20 mouse cellular contexts compared by ENCODE assay signal in the genomic region with DNA sequence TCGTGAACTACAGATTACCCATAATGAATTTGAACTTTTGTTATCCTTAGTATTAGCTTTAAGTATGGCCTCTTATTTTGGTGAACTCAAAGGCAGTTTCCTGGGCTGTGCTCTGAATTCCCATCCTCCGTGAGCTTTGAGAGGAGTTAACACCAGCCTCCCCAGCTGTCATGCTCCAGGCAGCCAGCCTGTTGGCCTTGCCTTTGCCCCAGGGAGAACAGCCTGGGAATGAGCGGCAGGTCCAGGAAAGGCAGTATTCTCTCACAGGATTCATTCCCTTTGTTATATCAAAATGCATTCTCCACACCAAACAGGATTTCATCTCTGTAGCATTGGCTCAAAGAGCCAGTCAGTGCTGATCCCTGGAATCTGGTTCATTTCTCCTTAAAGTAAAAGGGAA. TPM values are rescaled to one million over a fixed set of nuclear protein-coding genes. Genes with fewer than 3 reads are reported as not detected.
DNase-seq lines count a peak whose midpoint lies in the region; ATAC-seq lines count a peak whose summit lies in the region.
"Had no signal": no experiment of that assay in that cellular context is flagged by ENCODE, and none has a peak within 500 bp of the region (broad histone marks: within the 10 kb centered on the region; RNA-seq: fewer than 3 reads in every experiment).

No protein-coding gene starts in this region.

- H3K36me3 ChIP-seq in hindbrain, embryonic 16.5 days (ENCODE audit: control insufficient read depth, insufficient read depth, low read length) = no peaks in the 10 kb centered on the region
- no peaks in the 10 kb centered on the region for H3K36me3 ChIP-seq in neural tube, embryonic 13.5 days
- no peaks in the 10 kb centered on the region for H3K36me3 ChIP-seq in limb, embryonic 10.5 days
- H3K36me3 ChIP-seq: embryonic facial prominence, embryonic 15.5 days; limb, embryonic 12.5 days had no signal

- no peak overlapping the region for H3K27ac ChIP-seq in hindbrain, embryonic 16.5 days (ENCODE audit: low read depth, low read length)
- no peak overlapping the region for H3K27ac ChIP-seq in neural tube, embryonic 13.5 days (replicated peaks)
- H3K27ac ChIP-seq in limb, embryonic 10.5 days = no peak overlapping the region
- H3K27ac ChIP-seq: embryonic facial prominence, embryonic 15.5 days; forebrain, embryonic 13.5 days; limb, embryonic 12.5 days had no signal

- peak overlapping the region; percentile 19 for H3K4me3 ChIP-seq in hindbrain, embryonic 16.5 days (ENCODE audit: low read length)
- H3K4me3 ChIP-seq in neural tube, embryonic 13.5 days = peak overlapping the region; percentile 23
- H3K4me3 ChIP-seq in limb, embryonic 10.5 days = no peak overlapping the region
- H3K4me3 ChIP-seq: embryonic facial prominence, embryonic 15.5 days; forebrain, embryonic 13.5 days; limb, embryonic 12.5 days had no signal

- H3K4me1 ChIP-seq in hindbrain, embryonic 16.5 days (ENCODE audit: control insufficient read depth, insufficient read depth, low read depth, low read length) = peaks cover 20% of the 10 kb centered on the region
- peaks cover 41% of the 10 kb centered on the region for H3K4me1 ChIP-seq in neural tube, embryonic 13.5 days (replicated peaks)
- H3K4me1 ChIP-seq in limb, embryonic 10.5 days = peaks cover 34% of the 10 kb centered on the region

- WGBS in hindbrain, embryonic 16.5 days = 40% methylated on average over 3 of the region's 3 CpGs
- WGBS in neural tube, embryonic 13.5 days = 43% methylated on average over 3 of the region's 3 CpGs
- 57% methylated on average over 3 of the region's 3 CpGs for WGBS in limb, embryonic 10.5 days

- no peak for ATAC-seq in hindbrain, embryonic 16.5 days
- ATAC-seq in neural tube, embryonic 13.5 days (ENCODE audit: low read depth) = no peak
- ATAC-seq: forebrain, embryonic 13.5 days had no signal

- no peak overlapping the region for H3K9ac ChIP-seq in hindbrain, embryonic 16.5 days (ENCODE audit: low read depth, low read length)
- 0 out of 2 replicates have a peak overlapping the region, but pooled peaks have one; percentile 38 for H3K9ac ChIP-seq in neural tube, embryonic 13.5 days
- H3K9ac ChIP-seq: embryonic facial prominence, embryonic 15.5 days; forebrain, embryonic 13.5 days; limb, embryonic 12.5 days had no signal

- H3K27me3 ChIP-seq in hindbrain, embryonic 16.5 days (replicated peaks; ENCODE audit: control insufficient read depth, insufficient read depth, low read length) = peaks cover 17% of the 10 kb centered on the region
- peaks cover 48% of the 10 kb centered on the region for H3K27me3 ChIP-seq in neural tube, embryonic 13.5 days
- peaks cover 84% of the 10 kb centered on the region for H3K27me3 ChIP-seq in limb, embryonic 10.5 days (ENCODE audit: low read depth, poor library complexity, severe bottlenecking)

- DNase-seq in embryo, embryonic 10.5 days (ENCODE audit: low spot score) = peak; percentile 19
- DNase-seq in embryo, embryonic 10 days (ENCODE audit: low spot score) = no peak
- DNase-seq in cerebellum, adult 9-10 months = peak; percentile 61
- DNase-seq in urinary bladder, postnatal 4 days (ENCODE audit: low spot score in 2 of 2) = no peak
- DNase-seq in gastrocnemius, postnatal 25 days = no peak
- DNase-seq in limb, embryonic 10.5 days (ENCODE audit: low spot score) = no peak
- DNase-seq: adrenal gland, adult 2 months; heart, postnatal 4 days; kidney, adult 18-20 months; kidney, postnatal 36 days; lung, postnatal 4 days; thymus, postnatal 4 days had no signal

- no peaks in the 10 kb centered on the region for H3K9me3 ChIP-seq in hindbrain, embryonic 16.5 days (ENCODE audit: control insufficient read depth, low read length)
- no peaks in the 10 kb centered on the region for H3K9me3 ChIP-seq in neural tube, embryonic 13.5 days
- H3K9me3 ChIP-seq in limb, embryonic 10.5 days (replicated peaks) = no peaks in the 10 kb centered on the region
- H3K9me3 ChIP-seq: embryonic facial prominence, embryonic 15.5 days; forebrain, embryonic 13.5 days; limb, embryonic 12.5 days had no signal

- peak overlapping the region; percentile 43 for H3K4me2 ChIP-seq in hindbrain, embryonic 16.5 days (ENCODE audit: low read length)
- H3K4me2 ChIP-seq in neural tube, embryonic 13.5 days = peak overlapping the region; percentile 90
- H3K4me2 ChIP-seq: embryonic facial prominence, embryonic 15.5 days; forebrain, embryonic 13.5 days; heart, embryonic 11.5 days; limb, embryonic 12.5 days had no signal

RNA-seq across cellular contexts. Expression of gene Cbln1, which starts 3.1 kb away (rescaled TPM):
- polyA plus RNA-seq in hindbrain, embryonic 16.5 days (2015; fragmentation: Nextera tagmentation; extraction: Ambion mirVana) = 30.4 and 34.9 TPM in 2 replicates
- polyA plus RNA-seq in neural tube, embryonic 13.5 days (2015; fragmentation: Nextera tagmentation; extraction: Ambion mirVana) = 25.7 and 28.1 TPM in 2 replicates
- total RNA-seq in gastrocnemius, postnatal 25 days (2021) = under 1 TPM in 1 of 2 experiments, not detected in 1; 0.16 TPM
- polyA plus RNA-seq in limb, embryonic 10.5 days (2016; fragmentation: Nextera tagmentation; extraction: Ambion mirVana) = 1.8 and 2.1 TPM in 2 replicates
- total RNA-seq: gastrocnemius, adult 8-10 months had no signal
- polyA plus RNA-seq: liver, embryonic 16.5 days had no signal

Comparison
In these comparisons a context has a peak if more than half of its experiments do, and no peak if none do; other contexts are left out.
1. DNase-seq: peak in embryo, embryonic 10.5 days (single experiment) and cerebellum, adult 9-10 months (single experiment); none in embryo, embryonic 10 days (single experiment), urinary bladder, postnatal 4 days (0 of 2), gastrocnemius, postnatal 25 days (single experiment) and limb, embryonic 10.5 days (single experiment).